Mouse (Mus musculus) megakaryocyte, adult 5-6 weeks (primary cell): ENCODE results near the gene Olfr803. TPM values are rescaled to one million over a fixed set of nuclear protein-coding genes. Genes with fewer than 3 reads are reported as not detected.

ENCODE experiments used
- ATAC-seq: 2 replicates; pipeline ENCODE4 v1.8.0; 2016; ENCODE audit warnings: mild to moderate bottlenecking, inconsistent platforms; ENCODE audit not compliant: poor library complexity, severe bottlenecking
- total RNA-seq, 2 experiments: library from RNA; stranded (forward) in 1 of 2; stranded (reverse) in 1 of 2; fragments of 153-499, 151-499 nt in 1 of 2; fragments of 221-1000, 200-1000 nt in 1 of 2; gene quantifications; 2 replicates each; pipeline versions ENCODE4 v1.2.3 to v1.2.4; 2015 to 2017

Olfr803 gene
- total RNA-seq (2015) (not detected in 2 replicates), total RNA-seq (2017) (not detected in 2 replicates)

DNA sequence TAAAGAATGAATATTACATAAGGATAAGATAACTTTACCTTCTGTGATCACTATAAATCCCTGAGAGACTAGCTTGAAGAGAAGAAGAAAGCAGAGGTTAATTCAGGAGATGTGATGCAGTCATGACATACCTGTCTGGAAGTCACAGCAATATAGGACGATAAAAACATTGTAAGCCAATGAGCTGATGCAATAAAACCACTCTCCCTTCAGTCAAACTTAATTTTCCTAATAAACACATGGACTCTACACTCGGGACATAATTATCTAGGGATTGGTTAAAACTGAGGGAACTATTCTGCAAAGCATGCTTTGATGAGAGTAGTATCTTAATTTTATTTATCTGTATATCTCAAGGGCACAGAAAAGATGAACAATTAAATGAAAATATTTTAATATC, at the start of gene Olfr803:
Gene Olfr803, minus strand, starts transcription at position 101 of the 400 bp plus-strand sequence.
- no peak for ATAC-seq

DNA sequence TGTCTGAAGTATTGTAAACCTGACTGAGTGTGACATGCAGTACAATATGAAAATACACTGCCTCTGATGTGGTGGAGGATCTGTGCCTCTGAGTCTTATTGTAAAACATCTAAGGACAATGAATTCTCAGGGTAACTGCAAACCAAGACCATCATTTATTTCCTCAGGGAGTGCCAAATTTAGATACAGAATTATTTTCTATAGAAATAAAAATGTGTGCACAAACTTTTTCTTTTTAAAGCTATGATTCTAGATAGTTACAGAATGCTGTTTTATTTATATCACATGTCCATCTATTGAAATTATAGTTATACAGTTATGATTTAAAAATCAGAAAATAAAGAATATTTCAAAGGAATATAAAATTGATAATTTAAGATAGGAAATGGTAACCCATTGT, 47.7 kb upstream of the Olfr803 start, which contains the start of gene Olfr806:
Gene Olfr806, minus strand, starts transcription at position 101 of the 400 bp plus-strand sequence.
- no peak for ATAC-seq

DNA sequence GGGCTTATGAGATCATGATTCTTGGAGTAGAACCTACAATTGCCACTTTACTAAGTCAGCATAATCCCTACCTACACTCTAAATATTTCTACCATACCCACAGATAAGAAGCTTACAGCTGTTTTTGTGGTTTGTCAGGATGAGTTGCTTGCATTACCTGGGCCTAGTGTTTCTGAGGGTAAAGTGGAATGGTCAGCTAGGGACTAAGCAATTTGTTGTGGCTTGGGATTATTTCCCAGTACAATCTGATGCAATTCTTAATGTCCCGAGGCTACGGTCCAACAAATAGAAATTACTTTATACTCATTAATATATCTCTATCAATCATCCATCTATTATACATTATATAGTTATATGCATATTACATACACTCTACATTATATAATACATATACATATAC, 35.2 kb upstream of the Olfr803 start, which contains the start of gene Olfr805:
Gene Olfr805, minus strand, starts transcription at position 101 of the 400 bp plus-strand sequence.
- ATAC-seq = no peak

DNA sequence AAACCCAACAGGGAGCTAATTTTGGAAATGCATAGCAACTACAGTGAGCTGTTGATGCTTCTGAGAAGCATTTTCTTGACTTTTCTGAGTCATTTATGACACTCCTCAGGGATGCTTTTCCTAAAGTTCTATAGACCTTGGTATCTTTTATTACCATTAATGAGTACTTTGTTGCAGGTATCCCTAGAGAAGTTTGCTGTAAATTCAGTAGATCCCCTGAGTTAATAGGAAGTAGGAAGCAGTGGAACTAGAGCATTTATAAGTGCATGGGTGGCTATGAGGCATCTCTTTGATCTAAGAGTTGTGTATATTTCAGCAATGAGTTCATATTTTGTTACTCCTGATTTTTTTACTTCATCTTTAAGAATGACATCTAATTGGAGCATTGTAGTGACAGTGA, 8.8 kb upstream of the Olfr803 start, which contains the start of gene Olfr804:
Gene Olfr804, plus strand, starts transcription at position 301 of the 400 bp plus-strand sequence.
- no peak for ATAC-seq

- ATAC-seq = no peak
These were observed 6.0 kb downstream of the Olfr803 start, which contains the start of gene Olfr802 for GRCm38 (mm10) chr10:129688069-129688468. Gene Olfr802, minus strand, starts transcription at chr10:129688169.

DNA sequence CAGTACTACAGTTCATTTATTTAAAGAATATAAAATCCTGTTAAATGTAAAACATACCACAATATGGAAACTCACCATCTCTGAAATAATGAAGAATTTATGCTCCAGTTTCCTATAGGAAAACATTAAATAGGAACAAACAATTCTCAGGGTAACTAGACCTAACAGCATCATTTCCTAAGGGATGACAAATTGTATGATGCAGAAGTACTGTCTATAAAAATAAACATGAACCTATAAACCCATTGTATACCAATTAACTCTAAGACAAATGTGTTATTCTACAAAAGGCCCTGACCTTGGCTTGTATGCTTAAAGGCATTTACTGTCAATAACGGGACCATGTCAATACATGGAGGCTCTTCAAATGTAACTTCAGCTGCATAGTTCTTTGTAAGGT, 20.3 kb downstream of the Olfr803 start, which contains the start of gene Olfr801:
Gene Olfr801, minus strand, starts transcription at position 101 of the 400 bp plus-strand sequence.
- no peak for ATAC-seq

DNA sequence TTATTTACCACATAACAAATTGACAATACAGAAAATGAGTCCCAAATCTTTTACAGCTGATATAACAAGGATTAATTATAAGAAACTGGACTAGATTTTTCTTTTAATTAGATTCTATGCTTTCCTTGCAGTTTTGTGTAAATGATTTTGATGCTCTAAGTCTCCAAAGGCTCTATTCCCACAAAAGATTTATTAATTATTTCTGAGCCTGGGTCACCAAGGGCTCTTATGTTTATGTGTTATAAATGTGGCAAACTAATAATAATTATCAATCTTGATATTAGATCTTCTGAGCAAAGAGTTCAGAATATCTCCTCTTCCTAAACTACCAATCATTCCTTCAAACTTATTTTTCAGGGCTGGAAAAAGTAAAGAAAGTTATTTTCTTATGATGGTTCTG, 36.7 kb downstream of the Olfr803 start, which contains the start of gene Olfr800:
Gene Olfr800, plus strand, starts transcription at position 301 of the 400 bp plus-strand sequence.
- no peak for ATAC-seq

- ATAC-seq = no peak
These were observed 42.3 kb downstream of the Olfr803 start for GRCm38 (mm10) chr10:129651763-129652162.

Other genes starting within 250 kb of the Olfr803 start
- gene Olfr787, start 232.4 kb downstream of the Olfr803 start, total RNA-seq (2015) = not detected in 2 replicates
- gene Olfr787, start 232.4 kb downstream of the Olfr803 start, total RNA-seq (2017) = not detected in 2 replicates
- not detected in 2 replicates for gene Olfr788, start 223.3 kb downstream of the Olfr803 start, total RNA-seq (2015)
- not detected in 2 replicates for gene Olfr788, start 223.3 kb downstream of the Olfr803 start, total RNA-seq (2017)
- not detected in 2 replicates for gene Olfr789, start 209.5 kb downstream of the Olfr803 start, total RNA-seq (2015)
- not detected in 2 replicates for gene Olfr789, start 209.5 kb downstream of the Olfr803 start, total RNA-seq (2017)
- not detected in 2 replicates for gene Olfr790, start 195.8 kb downstream of the Olfr803 start, total RNA-seq (2015)
- gene Olfr790, start 195.8 kb downstream of the Olfr803 start, total RNA-seq (2017) = not detected in 2 replicates
- not detected in 2 replicates for gene Olfr791, start 172.5 kb downstream of the Olfr803 start, total RNA-seq (2015)
- gene Olfr791, start 172.5 kb downstream of the Olfr803 start, total RNA-seq (2017) = not detected in 2 replicates
- not detected in 2 replicates for gene Olfr792, start 155.1 kb downstream of the Olfr803 start, total RNA-seq (2015)
- gene Olfr792, start 155.1 kb downstream of the Olfr803 start, total RNA-seq (2017) = not detected in 2 replicates
- not detected in 2 replicates for gene Olfr794, start 126.6 kb downstream of the Olfr803 start, total RNA-seq (2015)
- gene Olfr794, start 126.6 kb downstream of the Olfr803 start, total RNA-seq (2017) = not detected in 2 replicates
- not detected in 2 replicates for gene Olfr796, start 81.7 kb downstream of the Olfr803 start, total RNA-seq (2015)
- not detected in 2 replicates for gene Olfr796, start 81.7 kb downstream of the Olfr803 start, total RNA-seq (2017)
- not detected in 2 replicates for gene Olfr798, start 66.4 kb downstream of the Olfr803 start, total RNA-seq (2015)
- gene Olfr798, start 66.4 kb downstream of the Olfr803 start, total RNA-seq (2017) = not detected in 2 replicates
- not detected in 2 replicates for gene Olfr799, start 56.8 kb downstream of the Olfr803 start, total RNA-seq (2015)
- gene Olfr799, start 56.8 kb downstream of the Olfr803 start, total RNA-seq (2017) = not detected in 2 replicates
- not detected in 2 replicates for gene Olfr800, start 36.6 kb downstream of the Olfr803 start, total RNA-seq (2015)
- gene Olfr800, start 36.6 kb downstream of the Olfr803 start, total RNA-seq (2017) = not detected in 2 replicates
- gene Olfr801, start 20.4 kb downstream of the Olfr803 start, total RNA-seq (2015) = not detected in 2 replicates
- not detected in 2 replicates for gene Olfr801, start 20.4 kb downstream of the Olfr803 start, total RNA-seq (2017)
- not detected in 2 replicates for gene Olfr802, start 6.1 kb downstream of the Olfr803 start, total RNA-seq (2015)
- gene Olfr802, start 6.1 kb downstream of the Olfr803 start, total RNA-seq (2017) = not detected in 2 replicates
- not detected in 2 replicates for gene Olfr804, start 8.9 kb upstream of the Olfr803 start, total RNA-seq (2015)
- gene Olfr804, start 8.9 kb upstream of the Olfr803 start, total RNA-seq (2017) = not detected in 2 replicates
- gene Olfr805, start 35.1 kb upstream of the Olfr803 start, total RNA-seq (2015) = not detected in 2 replicates
- gene Olfr805, start 35.1 kb upstream of the Olfr803 start, total RNA-seq (2017) = not detected in 2 replicates
- gene Olfr806, start 47.6 kb upstream of the Olfr803 start, total RNA-seq (2015) = not detected in 2 replicates
- gene Olfr806, start 47.6 kb upstream of the Olfr803 start, total RNA-seq (2017) = not detected in 2 replicates
- gene Olfr807, start 63.5 kb upstream of the Olfr803 start, total RNA-seq (2015) = not detected in 2 replicates
- gene Olfr807, start 63.5 kb upstream of the Olfr803 start, total RNA-seq (2017) = not detected in 2 replicates
- gene Olfr808, start 71.2 kb upstream of the Olfr803 start, total RNA-seq (2015) = not detected in 2 replicates
- gene Olfr808, start 71.2 kb upstream of the Olfr803 start, total RNA-seq (2017) = not detected in 2 replicates
- not detected in 2 replicates for gene Olfr809, start 80.4 kb upstream of the Olfr803 start, total RNA-seq (2015)
- gene Olfr809, start 80.4 kb upstream of the Olfr803 start, total RNA-seq (2017) = not detected in 2 replicates
- gene Olfr810, start 100.6 kb upstream of the Olfr803 start, total RNA-seq (2015) = not detected in 2 replicates
- gene Olfr810, start 100.6 kb upstream of the Olfr803 start, total RNA-seq (2017) = not detected in 2 replicates
- gene Olfr811, start 110.1 kb upstream of the Olfr803 start, total RNA-seq (2015) = not detected in 2 replicates
- not detected in 2 replicates for gene Olfr811, start 110.1 kb upstream of the Olfr803 start, total RNA-seq (2017)
- gene Olfr812, start 151.8 kb upstream of the Olfr803 start, total RNA-seq (2015) = not detected in 2 replicates
- not detected in 2 replicates for gene Olfr812, start 151.8 kb upstream of the Olfr803 start, total RNA-seq (2017)
- gene Olfr813, start 161.1 kb upstream of the Olfr803 start, total RNA-seq (2015) = not detected in 2 replicates
- gene Olfr813, start 161.1 kb upstream of the Olfr803 start, total RNA-seq (2017) = not detected in 2 replicates
- not detected in 2 replicates for gene Olfr814, start 185.6 kb upstream of the Olfr803 start, total RNA-seq (2015)
- gene Olfr814, start 185.6 kb upstream of the Olfr803 start, total RNA-seq (2017) = not detected in 2 replicates
- not detected in 2 replicates for gene Olfr815, start 211.6 kb upstream of the Olfr803 start, total RNA-seq (2015)
- not detected in 2 replicates for gene Olfr815, start 211.6 kb upstream of the Olfr803 start, total RNA-seq (2017)
- gene Olfr816, start 221.3 kb upstream of the Olfr803 start, total RNA-seq (2015) = not detected in 2 replicates
- gene Olfr816, start 221.3 kb upstream of the Olfr803 start, total RNA-seq (2017) = not detected in 2 replicates